Mouse (Mus musculus): ENCODE measurements around the gene 4930516K23Rik. TPM values are rescaled to one million over a fixed set of nuclear protein-coding genes. Genes with fewer than 3 reads are reported as not detected.

4930516K23Rik gene
- polyA plus RNA-seq (2011; ENCODE audit: insufficient read length, low read depth, missing spikeins), result not detected in 2 replicates

DNA sequence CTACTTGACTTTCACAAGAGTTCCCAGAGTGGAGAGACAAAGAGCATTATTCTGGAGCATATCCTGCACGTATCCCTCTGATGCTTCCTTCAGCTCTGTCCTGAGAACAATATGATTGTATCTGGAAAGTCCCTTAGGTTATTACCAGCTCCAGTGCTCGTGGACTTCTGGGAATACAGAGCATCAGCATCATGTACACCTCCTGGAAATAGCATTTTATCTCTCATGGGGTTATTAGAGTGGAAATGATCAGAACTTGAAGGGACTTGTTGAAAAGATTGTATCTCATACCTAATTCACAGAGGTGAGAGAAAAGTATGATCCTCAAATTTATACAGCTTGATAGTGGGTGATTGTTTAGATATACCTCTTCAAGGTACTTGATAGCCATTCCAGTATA lies at the start of gene 4930516K23Rik:
Gene 4930516K23Rik (minus strand): TSS at position 101 of the 400 bp plus-strand sequence.
- H3K4me1 ChIP-seq (ENCODE audit: control insufficient read depth, insufficient read depth, low read length), result no peaks in the 10 kb centered on the region
- no peak within 1 kb of the TSS for H3K27ac ChIP-seq (ENCODE audit: insufficient read depth, low read length)
- TF ChIP-seq POLR2A (IDR thresholded peaks at IDR 0.05; ENCODE audit: low read depth, low read length) (no peak), CTCF (IDR thresholded peaks at IDR 0.05; ENCODE audit: borderline replicate concordance, insufficient read depth, low read length) (no peak)
- H3K4me3 ChIP-seq (ENCODE audit: insufficient read depth, low read length), result no peak within 1 kb of the TSS

DNA sequence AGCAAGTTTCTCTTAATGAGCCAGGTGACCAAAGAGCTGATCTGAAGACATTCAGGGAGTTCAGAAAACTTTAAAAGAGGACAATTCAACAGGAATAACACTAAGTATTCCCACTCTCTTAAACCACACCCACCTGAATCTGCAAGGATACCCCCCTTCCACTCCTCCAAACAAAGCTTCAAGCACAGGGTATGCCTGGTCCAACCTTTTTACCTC lies 43.4 kb upstream of the 4930516K23Rik start, which contains the start of gene Olfr646:
Gene Olfr646 (plus strand): TSS at position 117 of the 216 bp plus-strand sequence.
- Histone ChIP-seq H3K27ac (ENCODE audit: insufficient read depth, low read length) (no peak within 1 kb of the TSS), H3K4me1 (ENCODE audit: control insufficient read depth, insufficient read depth, low read length) (no peaks in the 10 kb centered on the region), H3K4me3 (ENCODE audit: insufficient read depth, low read length) (no peak within 1 kb of the TSS)
- TF ChIP-seq POLR2A (IDR thresholded peaks at IDR 0.05; ENCODE audit: low read depth, low read length), result no peak
- TF ChIP-seq CTCF (IDR thresholded peaks at IDR 0.05; ENCODE audit: borderline replicate concordance, insufficient read depth, low read length), result no peak

DNA sequence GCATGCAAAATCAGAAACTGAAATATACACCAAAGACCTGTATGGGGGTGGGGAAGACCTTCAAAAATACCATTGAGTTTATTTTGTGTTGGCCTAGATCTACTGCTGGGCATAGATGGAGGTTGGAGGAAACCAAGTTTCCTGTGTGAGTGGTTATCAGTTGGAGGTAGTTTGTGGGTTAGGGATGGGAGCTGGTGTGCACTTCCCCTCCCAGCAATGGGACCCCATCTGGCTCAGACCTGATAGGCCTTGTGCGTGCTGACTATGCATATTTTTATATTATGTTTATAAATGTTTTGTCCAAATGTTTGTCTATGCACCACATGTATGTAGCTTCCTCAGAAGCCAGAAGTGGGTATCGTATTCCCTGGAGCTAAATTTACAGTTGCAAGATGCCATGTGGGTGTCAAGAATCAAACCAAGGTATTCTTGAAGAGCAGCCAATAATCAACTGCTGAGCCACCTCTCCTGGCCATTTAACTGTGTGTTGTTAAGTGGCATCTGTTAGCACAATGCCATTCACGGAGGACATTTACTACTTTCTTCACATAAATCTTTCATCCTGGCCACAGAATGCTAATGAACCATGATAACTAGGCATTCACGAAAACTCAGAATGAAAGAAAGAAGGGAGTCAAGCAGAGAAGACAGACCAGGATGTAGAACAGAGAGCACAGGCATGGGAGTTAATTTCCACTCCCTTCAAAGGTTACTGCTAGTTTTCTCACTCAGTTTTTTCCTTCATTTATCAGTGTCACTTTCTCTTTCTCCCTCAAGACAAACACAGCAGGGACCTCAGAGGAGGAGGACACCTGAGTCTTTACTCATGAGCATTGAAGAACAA lies 42.9 kb upstream of the 4930516K23Rik start:
- no peaks in the 10 kb centered on the region for H3K4me1 ChIP-seq (ENCODE audit: control insufficient read depth, insufficient read depth, low read length)
- H3K4me3 ChIP-seq (ENCODE audit: insufficient read depth, low read length), result no peak overlapping the region
- TF ChIP-seq CTCF (IDR thresholded peaks at IDR 0.05; ENCODE audit: borderline replicate concordance, insufficient read depth, low read length) (no peak), POLR2A (IDR thresholded peaks at IDR 0.05; ENCODE audit: low read depth, low read length) (no peak)
- H3K27ac ChIP-seq (ENCODE audit: insufficient read depth, low read length), result no peak overlapping the region

DNA sequence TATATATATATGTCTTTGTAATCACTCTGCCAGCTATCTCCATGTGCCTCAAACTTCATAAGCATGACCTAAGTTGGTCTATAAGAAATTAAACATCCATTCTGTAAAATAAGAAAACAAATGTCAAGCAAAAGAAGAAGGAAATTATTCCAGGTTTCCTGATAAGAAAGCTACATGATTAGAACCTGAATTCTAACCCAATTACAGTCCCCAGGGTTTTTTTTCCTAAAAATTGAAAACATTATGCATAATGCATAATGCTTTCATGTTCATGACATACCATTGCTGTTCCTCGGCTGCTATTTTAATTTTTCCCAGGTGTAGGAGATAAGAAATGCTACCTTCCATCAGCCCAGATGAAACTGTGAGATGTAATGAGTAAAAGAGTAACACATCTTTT lies 24.1 kb upstream of the 4930516K23Rik start, which contains the start of gene Olfr645:
Gene Olfr645 (minus strand): TSS at position 101 of the 400 bp plus-strand sequence.
- TF ChIP-seq CTCF (IDR thresholded peaks at IDR 0.05; ENCODE audit: borderline replicate concordance, insufficient read depth, low read length) (no peak), POLR2A (IDR thresholded peaks at IDR 0.05; ENCODE audit: low read depth, low read length) (no peak)
- Histone ChIP-seq H3K4me1 (ENCODE audit: control insufficient read depth, insufficient read depth, low read length) (no peaks in the 10 kb centered on the region), H3K4me3 (ENCODE audit: insufficient read depth, low read length) (no peak within 1 kb of the TSS), H3K27ac (ENCODE audit: insufficient read depth, low read length) (no peak within 1 kb of the TSS)

DNA sequence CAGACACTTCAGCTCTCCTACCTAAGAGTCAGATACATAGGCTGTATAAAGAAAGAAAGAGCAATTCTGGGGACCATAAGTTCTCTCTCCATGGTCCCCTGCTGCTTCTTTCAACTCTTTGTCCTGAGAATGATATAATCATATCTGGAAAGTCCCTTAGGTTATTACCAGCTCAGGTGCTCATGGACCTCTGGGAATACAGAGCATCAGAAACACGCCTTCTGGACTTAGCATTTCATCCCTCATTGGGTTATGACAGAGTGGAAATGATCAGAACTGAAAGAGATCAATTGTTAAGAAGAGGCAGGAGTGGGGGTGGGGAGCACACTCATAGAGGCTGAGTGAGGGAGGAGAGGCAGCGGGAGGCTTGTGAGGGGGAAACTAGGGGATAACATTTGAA lies 10.5 kb upstream of the 4930516K23Rik start, which contains the start of gene Olfr644:
Gene Olfr644 (minus strand): TSS at position 101 of the 400 bp plus-strand sequence.
- no peak within 1 kb of the TSS for H3K4me3 ChIP-seq (ENCODE audit: insufficient read depth, low read length)
- TF ChIP-seq POLR2A (IDR thresholded peaks at IDR 0.05; ENCODE audit: low read depth, low read length), result no peak
- TF ChIP-seq CTCF (IDR thresholded peaks at IDR 0.05; ENCODE audit: borderline replicate concordance, insufficient read depth, low read length), result no peak
- no peak within 1 kb of the TSS for H3K27ac ChIP-seq (ENCODE audit: insufficient read depth, low read length)
- no peaks in the 10 kb centered on the region for H3K4me1 ChIP-seq (ENCODE audit: control insufficient read depth, insufficient read depth, low read length)

DNA sequence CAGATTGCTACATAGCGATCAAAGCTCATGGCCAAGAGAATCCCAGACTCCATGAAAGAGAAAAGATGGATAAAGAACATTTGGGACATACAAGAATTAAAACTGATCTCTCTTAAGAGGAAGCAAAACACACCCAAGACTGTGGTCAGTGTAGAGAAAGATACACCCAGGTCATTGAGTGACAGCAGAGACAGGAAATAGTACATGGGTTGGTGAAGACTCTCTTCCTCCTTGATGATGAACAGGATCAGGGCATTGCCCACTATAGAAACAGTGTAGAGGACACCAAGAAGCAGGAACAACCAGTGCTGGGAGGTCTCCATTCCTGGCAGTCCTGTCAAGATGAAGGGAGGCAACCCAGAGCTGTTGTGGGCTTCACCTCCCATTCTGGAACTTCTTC lies 2.0 kb downstream of the 4930516K23Rik start:
- H3K27ac ChIP-seq (ENCODE audit: insufficient read depth, low read length), result no peak overlapping the region
- no peaks in the 10 kb centered on the region for H3K4me1 ChIP-seq (ENCODE audit: control insufficient read depth, insufficient read depth, low read length)
- TF ChIP-seq POLR2A (IDR thresholded peaks at IDR 0.05; ENCODE audit: low read depth, low read length) (no peak), CTCF (IDR thresholded peaks at IDR 0.05; ENCODE audit: borderline replicate concordance, insufficient read depth, low read length) (no peak)
- no peak overlapping the region for H3K4me3 ChIP-seq (ENCODE audit: insufficient read depth, low read length)

DNA sequence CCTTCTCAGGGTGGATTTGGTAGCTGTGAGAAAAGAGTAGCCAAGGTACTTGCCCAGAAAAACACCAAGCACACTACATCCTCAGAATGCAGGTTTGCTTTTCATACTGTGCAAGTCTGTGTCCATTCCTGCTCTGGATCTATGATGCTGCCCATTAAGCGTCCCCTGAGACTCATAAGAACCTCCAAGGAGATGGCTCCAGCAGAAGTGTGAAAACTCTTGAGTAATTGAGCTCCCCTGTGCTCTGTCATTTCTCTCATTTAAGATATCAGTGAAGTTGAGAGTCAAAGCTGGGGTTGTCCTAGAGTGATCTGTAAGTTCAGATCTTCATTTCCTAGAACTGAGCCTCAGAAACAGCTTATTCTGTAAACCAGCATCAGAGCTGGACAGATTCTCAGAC lies 8.7 kb downstream of the 4930516K23Rik start, which contains the start of gene Olfr642:
Gene Olfr642 (minus strand): TSS at position 101 of the 400 bp plus-strand sequence.
- Histone ChIP-seq H3K4me1 (ENCODE audit: control insufficient read depth, insufficient read depth, low read length) (no peaks in the 10 kb centered on the region), H3K27ac (ENCODE audit: insufficient read depth, low read length) (no peak within 1 kb of the TSS), H3K4me3 (ENCODE audit: insufficient read depth, low read length) (no peak within 1 kb of the TSS)
- TF ChIP-seq POLR2A (IDR thresholded peaks at IDR 0.05; ENCODE audit: low read depth, low read length), result no peak
- no peak for TF ChIP-seq CTCF (IDR thresholded peaks at IDR 0.05; ENCODE audit: borderline replicate concordance, insufficient read depth, low read length)

DNA sequence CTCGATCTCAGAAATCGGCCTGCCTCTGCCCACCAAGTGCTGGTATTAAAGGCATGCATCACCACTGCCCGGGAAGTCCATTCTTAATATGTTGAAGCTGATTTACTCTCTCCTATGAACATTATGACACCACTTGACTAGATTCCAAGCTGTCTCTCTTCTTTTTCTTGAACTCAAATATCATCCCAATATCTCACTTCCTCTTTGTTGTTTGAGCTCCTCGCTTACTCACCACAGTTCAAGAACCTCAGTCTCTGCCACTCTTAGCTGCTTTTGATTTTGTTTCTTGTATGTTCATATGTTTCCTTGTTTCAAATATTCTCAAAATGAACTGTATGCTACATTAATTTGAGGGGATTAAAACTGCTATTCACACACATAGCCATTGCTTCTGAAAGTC lies 10.5 kb downstream of the 4930516K23Rik start:
- H3K27ac ChIP-seq (ENCODE audit: insufficient read depth, low read length), result no peak overlapping the region

DNA sequence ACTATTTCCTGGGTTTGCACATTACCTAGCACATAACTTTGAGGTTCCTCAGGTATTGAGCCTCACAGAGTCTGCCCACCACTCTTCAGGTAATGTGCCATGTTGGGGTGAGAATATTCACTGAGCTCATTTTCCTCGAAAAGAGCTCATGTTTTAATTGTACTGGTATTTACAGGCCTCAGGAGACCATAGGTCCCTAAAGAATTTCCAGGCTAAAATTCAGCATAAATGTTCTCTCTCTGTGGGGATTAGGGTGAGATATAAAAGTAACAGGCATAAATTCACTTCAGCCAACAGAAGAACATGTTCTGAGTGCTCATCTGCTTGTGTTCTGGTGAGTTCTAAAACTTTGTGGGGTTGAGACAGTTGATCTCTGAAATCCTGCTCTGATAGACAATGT lies 26.1 kb downstream of the 4930516K23Rik start, which contains the start of gene Olfr641:
Gene Olfr641 (plus strand): TSS at position 301 of the 400 bp plus-strand sequence.
- no peak for TF ChIP-seq POLR2A (IDR thresholded peaks at IDR 0.05; ENCODE audit: low read depth, low read length)
- no peak for TF ChIP-seq CTCF (IDR thresholded peaks at IDR 0.05; ENCODE audit: borderline replicate concordance, insufficient read depth, low read length)
- Histone ChIP-seq H3K4me1 (ENCODE audit: control insufficient read depth, insufficient read depth, low read length) (no peaks in the 10 kb centered on the region), H3K27ac (ENCODE audit: insufficient read depth, low read length) (no peak within 1 kb of the TSS), H3K4me3 (ENCODE audit: insufficient read depth, low read length) (no peak within 1 kb of the TSS)

More for the DNA sequence above, 10.5 kb downstream of the 4930516K23Rik start:
- H3K4me3 ChIP-seq (ENCODE audit: insufficient read depth, low read length), result no peak overlapping the region
- no peaks in the 10 kb centered on the region for H3K4me1 ChIP-seq (ENCODE audit: control insufficient read depth, insufficient read depth, low read length)
- TF ChIP-seq CTCF (IDR thresholded peaks at IDR 0.05; ENCODE audit: borderline replicate concordance, insufficient read depth, low read length) (no peak), POLR2A (IDR thresholded peaks at IDR 0.05; ENCODE audit: low read depth, low read length) (no peak)

DNA sequence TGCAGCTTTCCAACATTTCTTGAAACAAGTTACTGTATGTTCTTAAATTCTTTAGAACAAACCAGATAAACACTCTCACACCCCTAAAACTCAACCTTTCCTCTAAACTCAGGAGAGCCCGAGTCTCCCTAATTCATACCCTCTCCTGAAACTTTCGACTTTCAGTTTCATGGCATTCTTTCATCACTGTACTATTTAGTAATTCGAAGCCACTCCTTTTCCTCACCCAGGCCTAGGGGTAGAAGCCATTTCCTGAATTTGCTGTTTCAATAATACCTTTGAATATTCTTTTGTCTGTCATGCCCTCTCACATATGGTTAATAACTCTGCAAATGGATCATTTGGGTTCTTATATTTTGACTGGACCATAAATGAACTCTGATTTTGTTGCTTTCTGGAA lies 34.3 kb downstream of the 4930516K23Rik start:
- no peak overlapping the region for H3K4me3 ChIP-seq (ENCODE audit: insufficient read depth, low read length)
- H3K27ac ChIP-seq (ENCODE audit: insufficient read depth, low read length), result no peak overlapping the region
- H3K4me1 ChIP-seq (ENCODE audit: control insufficient read depth, insufficient read depth, low read length), result no peaks in the 10 kb centered on the region
- TF ChIP-seq CTCF (IDR thresholded peaks at IDR 0.05; ENCODE audit: borderline replicate concordance, insufficient read depth, low read length) (no peak), POLR2A (IDR thresholded peaks at IDR 0.05; ENCODE audit: low read depth, low read length) (no peak)

All from embryonic fibroblast, embryonic 13.5 days (primary cell).